Mouse (Mus musculus): Measurements from ENCODE around the gene Klhdc10. TPM values are rescaled to one million over a fixed set of nuclear protein-coding genes. Genes with fewer than 3 reads are reported as not detected.

The Klhdc10 gene
- polyA plus RNA-seq, 1 experiment from 2014 or later = 6.0 TPM

GRCm38 (mm10) chr6:30404671-30405070, 3.0 kb downstream of the Klhdc10 start:
- Histone ChIP-seq H3K4me3 (ENCODE audit: low read depth, low read length) (no peak overlapping the region), H3K9me3 (ENCODE audit: control insufficient read depth, low read length) (no peaks in the 10 kb centered on the region), H3K36me3 (ENCODE audit: control insufficient read depth, insufficient read depth, low read length) (no peaks in the 10 kb centered on the region), H3K4me1 (replicated peaks; ENCODE audit: control insufficient read depth, insufficient read depth) (no peaks in the 10 kb centered on the region), H3K27me3 (ENCODE audit: control insufficient read depth, insufficient read depth, low read length) (no peaks in the 10 kb centered on the region), H3K27ac (replicated peaks) (no peak overlapping the region), H3K9ac (ENCODE audit: low read length) (no peak overlapping the region), H3K4me2 (replicated peaks; ENCODE audit: low read depth) (no peak overlapping the region)
- WGBS = 79% methylated on average over 5 of the region's 5 CpGs
- no peak for TF ChIP-seq CTCF (IDR thresholded peaks at IDR 0.05; ENCODE audit: low read depth)
- no peak for TF ChIP-seq EP300 (optimal IDR thresholded peaks at IDR 0.05)
- ATAC-seq (ENCODE audit: low FRiP score, low TSS enrichment) = no peak
- no peak for DNase-seq (ENCODE audit: low spot score)

DNA sequence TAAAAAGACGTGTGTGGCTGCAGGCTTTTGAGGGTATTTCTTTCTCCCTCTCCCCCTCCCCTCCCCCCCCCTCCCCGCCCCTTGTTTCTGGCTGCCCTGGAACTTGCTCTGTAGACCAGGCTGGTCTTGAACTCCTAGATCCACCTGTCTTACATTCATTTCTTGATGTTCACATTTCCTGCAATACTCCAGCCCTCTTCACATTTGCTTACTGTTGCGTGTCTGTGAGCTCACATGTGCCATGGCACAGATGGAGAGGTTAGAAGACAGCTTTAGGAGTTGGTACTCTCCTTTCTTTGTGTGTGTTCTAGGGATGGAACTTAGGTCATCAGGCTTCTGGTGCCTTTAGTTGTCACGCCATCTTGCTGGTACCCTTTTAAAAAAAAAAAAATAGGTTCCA, 6.6 kb downstream of the Klhdc10 start:
- TF ChIP-seq CTCF (IDR thresholded peaks at IDR 0.05; ENCODE audit: low read depth) (no peak), EP300 (optimal IDR thresholded peaks at IDR 0.05) (no peak)
- Histone ChIP-seq H3K27ac (replicated peaks) (no peak overlapping the region), H3K27me3 (ENCODE audit: control insufficient read depth, insufficient read depth, low read length) (no peaks in the 10 kb centered on the region), H3K4me3 (ENCODE audit: low read depth, low read length) (no peak overlapping the region), H3K36me3 (ENCODE audit: control insufficient read depth, insufficient read depth, low read length) (no peaks in the 10 kb centered on the region), H3K9ac (ENCODE audit: low read length) (no peak overlapping the region), H3K4me2 (replicated peaks; ENCODE audit: low read depth) (no peak overlapping the region), H3K4me1 (replicated peaks; ENCODE audit: control insufficient read depth, insufficient read depth) (no peaks in the 10 kb centered on the region), H3K9me3 (ENCODE audit: control insufficient read depth, low read length) (no peaks in the 10 kb centered on the region)
- 82% methylated on average over 4 of the region's 4 CpGs for WGBS
- no peak for ATAC-seq (ENCODE audit: low FRiP score, low TSS enrichment)
- no peak for DNase-seq (ENCODE audit: low spot score)

DNA sequence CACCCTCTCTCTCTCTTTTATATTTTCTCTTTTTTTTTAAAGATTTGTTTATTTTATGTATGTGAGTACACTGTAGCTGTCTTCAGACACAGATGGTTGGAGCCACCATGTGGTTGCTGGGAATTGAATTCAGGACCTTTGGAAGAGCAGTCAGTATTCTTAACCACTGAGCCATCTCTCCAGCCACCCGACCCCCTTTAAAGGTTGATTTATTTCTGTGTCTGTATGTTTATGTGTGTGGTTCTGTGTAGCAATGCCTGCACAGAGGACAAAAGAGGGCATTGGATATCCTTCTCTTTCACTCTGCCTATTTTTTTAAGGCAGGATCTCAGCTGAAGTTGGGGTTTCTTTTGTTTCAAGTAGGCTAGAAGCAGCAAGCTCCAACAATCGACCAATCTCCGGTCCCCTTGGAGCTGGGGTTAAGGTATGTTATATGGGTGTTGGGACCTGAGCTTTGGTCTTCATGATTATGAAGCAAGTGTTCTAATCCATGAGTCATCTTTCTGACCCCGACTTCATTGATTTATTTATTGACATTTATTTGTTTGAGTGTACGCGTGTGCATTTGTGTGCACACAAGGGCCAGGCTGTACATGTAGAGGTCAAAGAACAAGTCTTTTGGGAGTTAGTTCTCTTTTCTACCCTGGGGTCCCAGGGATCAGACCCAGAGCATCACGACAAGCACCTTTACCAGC, 7.9 kb downstream of the Klhdc10 start:
- H3K9me3 ChIP-seq (ENCODE audit: control insufficient read depth, low read length) = no peaks in the 10 kb centered on the region

GRCm38 (mm10) chr6:30411311-30411710, 9.6 kb downstream of the Klhdc10 start:
- no peak overlapping the region for H3K27ac ChIP-seq (replicated peaks)
- no peak for ATAC-seq (ENCODE audit: low FRiP score, low TSS enrichment)
- no peaks in the 10 kb centered on the region for H3K9me3 ChIP-seq (ENCODE audit: control insufficient read depth, low read length)
- no peaks in the 10 kb centered on the region for H3K4me1 ChIP-seq (replicated peaks; ENCODE audit: control insufficient read depth, insufficient read depth)
- 67% methylated on average over 4 of the region's 4 CpGs for WGBS
- no peak overlapping the region for H3K4me3 ChIP-seq (ENCODE audit: low read depth, low read length)
- DNase-seq (ENCODE audit: low spot score) = no peak
- TF ChIP-seq EP300 (optimal IDR thresholded peaks at IDR 0.05) (no peak), CTCF (IDR thresholded peaks at IDR 0.05; ENCODE audit: low read depth) (no peak)
- H3K36me3 ChIP-seq (ENCODE audit: control insufficient read depth, insufficient read depth, low read length) = no peaks in the 10 kb centered on the region
- no peaks in the 10 kb centered on the region for H3K27me3 ChIP-seq (ENCODE audit: control insufficient read depth, insufficient read depth, low read length)
- no peak overlapping the region for H3K9ac ChIP-seq (ENCODE audit: low read length)
- H3K4me2 ChIP-seq (replicated peaks; ENCODE audit: low read depth) = no peak overlapping the region

More for the DNA sequence above, 7.9 kb downstream of the Klhdc10 start:
- Histone ChIP-seq H3K27me3 (ENCODE audit: control insufficient read depth, insufficient read depth, low read length) (no peaks in the 10 kb centered on the region), H3K4me3 (ENCODE audit: low read depth, low read length) (no peak overlapping the region), H3K36me3 (ENCODE audit: control insufficient read depth, insufficient read depth, low read length) (no peaks in the 10 kb centered on the region), H3K4me1 (replicated peaks; ENCODE audit: control insufficient read depth, insufficient read depth) (no peaks in the 10 kb centered on the region), H3K4me2 (replicated peaks; ENCODE audit: low read depth) (no peak overlapping the region), H3K9ac (ENCODE audit: low read length) (no peak overlapping the region), H3K27ac (replicated peaks) (no peak overlapping the region)
- DNase-seq (ENCODE audit: low spot score) (no peak), ATAC-seq (ENCODE audit: low FRiP score, low TSS enrichment) (peak; percentile 18; the same call in 1 of the 2 replicates)
- TF ChIP-seq CTCF (IDR thresholded peaks at IDR 0.05; ENCODE audit: low read depth) = no peak
- no peak for TF ChIP-seq EP300 (optimal IDR thresholded peaks at IDR 0.05)
- 64% methylated on average over 7 of the region's 7 CpGs for WGBS

GRCm38 (mm10) chr6:30416126-30416525, 14.5 kb downstream of the Klhdc10 start:
- Histone ChIP-seq H3K36me3 (ENCODE audit: control insufficient read depth, insufficient read depth, low read length) (no peaks in the 10 kb centered on the region), H3K9ac (ENCODE audit: low read length) (no peak overlapping the region), H3K9me3 (ENCODE audit: control insufficient read depth, low read length) (no peaks in the 10 kb centered on the region), H3K4me1 (replicated peaks; ENCODE audit: control insufficient read depth, insufficient read depth) (no peaks in the 10 kb centered on the region), H3K27me3 (ENCODE audit: control insufficient read depth, insufficient read depth, low read length) (no peaks in the 10 kb centered on the region), H3K4me3 (ENCODE audit: low read depth, low read length) (no peak overlapping the region), H3K4me2 (replicated peaks; ENCODE audit: low read depth) (no peak overlapping the region), H3K27ac (replicated peaks) (no peak overlapping the region)
- 86% methylated on average over 2 of the region's 2 CpGs for WGBS
- no peak for DNase-seq (ENCODE audit: low spot score)
- ATAC-seq (ENCODE audit: low FRiP score, low TSS enrichment) = no peak
- TF ChIP-seq CTCF (IDR thresholded peaks at IDR 0.05; ENCODE audit: low read depth) (peak; percentile 32), EP300 (optimal IDR thresholded peaks at IDR 0.05) (no peak)

DNA sequence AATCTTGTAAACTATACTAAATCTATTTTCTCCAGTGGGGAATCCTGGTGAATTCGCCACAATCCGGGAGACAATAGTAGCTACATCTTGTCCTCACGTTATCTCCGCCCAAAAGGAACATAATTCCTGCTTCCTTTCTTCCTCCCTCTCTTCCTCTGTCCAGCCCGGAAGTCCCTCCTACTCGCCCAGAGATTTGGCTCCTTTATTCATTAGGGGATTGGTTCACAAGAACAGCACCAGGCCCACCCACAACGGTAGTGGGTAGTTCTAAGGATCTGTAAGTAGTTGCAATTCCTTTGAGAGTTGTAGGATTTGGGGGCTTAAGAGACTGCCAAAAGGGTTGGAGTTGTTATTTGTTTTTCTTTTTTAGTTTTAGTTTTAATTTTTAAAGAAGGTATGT, 15.1 kb downstream of the Klhdc10 start:
- H3K9ac ChIP-seq (ENCODE audit: low read length) = no peak overlapping the region
- H3K27me3 ChIP-seq (ENCODE audit: control insufficient read depth, insufficient read depth, low read length) = no peaks in the 10 kb centered on the region
- no peaks in the 10 kb centered on the region for H3K4me1 ChIP-seq (replicated peaks; ENCODE audit: control insufficient read depth, insufficient read depth)
- no peak for TF ChIP-seq EP300 (optimal IDR thresholded peaks at IDR 0.05)
- no peak for TF ChIP-seq CTCF (IDR thresholded peaks at IDR 0.05; ENCODE audit: low read depth)
- no peaks in the 10 kb centered on the region; the same call in 1 of the 2 replicates for H3K36me3 ChIP-seq (ENCODE audit: control insufficient read depth, insufficient read depth, low read length)
- H3K27ac ChIP-seq (replicated peaks) = no peak overlapping the region
- H3K4me3 ChIP-seq (ENCODE audit: low read depth, low read length) = no peak overlapping the region
- no peaks in the 10 kb centered on the region for H3K9me3 ChIP-seq (ENCODE audit: control insufficient read depth, low read length)
- no peak overlapping the region for H3K4me2 ChIP-seq (replicated peaks; ENCODE audit: low read depth)
- DNase-seq (ENCODE audit: low spot score) = no peak
- ATAC-seq (ENCODE audit: low FRiP score, low TSS enrichment) = no peak
- 82% methylated on average over 7 of the region's 7 CpGs for WGBS
